Mouse (Mus musculus) layer of hippocampus, adult 9-10 months (tissue): ENCODE results near the gene Vav3.

Experiments
- DNase-seq: peaks from one replicate; pipeline ENCODE4 v3.0.0; 2022; ENCODE audit warnings: low spot score

The Vav3 gene

DNA sequence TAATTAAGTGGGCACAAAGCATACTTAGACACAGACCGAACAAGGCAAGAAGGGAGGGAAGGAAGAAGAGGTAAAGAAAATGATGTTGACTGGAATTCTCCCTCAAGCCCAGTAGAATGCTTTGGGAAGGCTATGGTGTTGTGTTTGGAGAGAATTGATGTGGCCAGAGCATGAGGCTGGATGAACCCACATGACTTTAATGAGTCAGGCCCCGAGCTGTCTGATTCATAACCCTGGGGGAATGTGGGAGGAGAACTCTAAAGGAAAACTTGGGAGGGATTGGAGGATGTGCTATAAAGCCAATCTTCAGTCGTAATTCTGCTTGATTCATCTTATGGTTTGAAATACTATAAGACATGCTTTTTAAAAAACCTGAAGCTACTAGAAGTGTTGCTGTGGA, 175.0 kb downstream of the Vav3 start:
- DNase-seq, result no peak

DNA sequence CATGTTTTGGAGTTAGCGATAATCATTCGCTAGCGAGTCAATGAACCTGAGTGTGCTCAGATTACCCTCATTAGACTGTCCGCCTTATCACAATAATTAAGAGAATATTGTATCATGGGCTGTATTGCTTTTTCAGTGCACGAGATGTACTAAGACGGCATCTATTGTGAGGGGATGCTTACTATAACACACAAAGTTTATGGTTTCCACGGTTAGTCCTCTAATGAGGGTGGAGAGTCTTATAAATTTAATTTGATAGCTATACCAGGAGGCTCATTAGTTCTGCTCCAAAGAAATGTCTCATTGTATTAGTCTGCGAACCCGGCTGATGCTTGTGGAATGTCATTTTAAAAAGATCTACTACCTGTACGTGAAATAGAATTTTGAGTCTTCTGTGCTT, 175.9 kb downstream of the Vav3 start:
- no peak for DNase-seq

DNA sequence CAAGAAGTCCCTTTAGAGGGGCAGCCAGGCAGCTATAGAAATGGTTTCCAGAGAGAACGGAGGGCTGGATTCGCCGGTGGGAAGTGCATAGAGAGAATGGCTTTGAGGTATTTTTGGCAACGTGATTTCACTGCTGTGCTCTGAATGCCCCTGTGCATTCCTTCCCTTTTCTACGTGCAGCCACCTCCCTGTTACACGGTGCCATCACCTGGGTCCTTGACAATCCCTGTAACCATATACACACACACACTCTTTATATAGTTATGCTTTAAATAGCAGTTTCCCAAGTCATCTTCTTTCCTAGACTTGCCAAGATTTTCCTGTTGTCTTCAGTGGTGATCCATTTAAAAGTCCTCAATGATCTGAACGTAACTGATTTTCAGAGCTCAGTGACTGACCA, 181.7 kb downstream of the Vav3 start:
- DNase-seq, result no peak

DNA sequence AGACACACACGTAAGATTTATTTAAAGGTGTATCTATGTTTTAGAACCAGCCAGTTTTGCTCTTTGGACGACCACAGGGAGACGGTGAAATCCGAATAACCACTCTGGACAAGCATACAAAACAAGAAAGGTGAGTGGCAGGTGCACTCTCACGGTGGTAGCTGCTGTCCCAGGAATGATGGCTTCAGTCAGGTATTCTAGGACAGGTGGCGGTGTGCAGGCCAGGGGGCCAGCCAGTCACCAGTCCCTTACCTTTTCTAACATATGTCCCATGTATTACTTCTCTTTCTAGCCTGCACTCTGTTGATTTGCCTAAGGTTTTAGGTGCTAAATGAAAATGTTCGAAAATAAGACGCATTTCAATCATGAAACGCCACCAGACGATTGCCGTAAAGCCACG, 185.4 kb downstream of the Vav3 start:
- no peak for DNase-seq

DNA sequence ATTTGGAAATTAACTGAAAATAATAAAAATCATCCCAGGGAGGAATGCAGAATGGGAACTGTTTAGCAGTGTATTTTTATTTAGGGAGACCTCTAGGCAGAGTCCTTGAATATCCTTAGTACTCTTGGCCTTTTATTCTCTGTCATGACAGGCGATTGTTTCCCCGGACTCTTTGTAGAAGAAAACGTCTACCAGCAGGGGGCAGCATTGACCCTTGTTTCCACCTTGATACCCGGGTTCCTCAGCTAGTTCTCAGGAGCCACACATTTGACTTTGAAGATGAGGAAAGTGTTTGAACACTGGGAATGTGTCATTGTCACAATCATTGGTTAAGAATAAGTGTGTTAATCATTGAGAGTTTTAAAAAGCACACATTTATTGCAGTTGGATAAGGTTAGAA, 185.8 kb downstream of the Vav3 start:
- peak; percentile 80 for DNase-seq

DNA sequence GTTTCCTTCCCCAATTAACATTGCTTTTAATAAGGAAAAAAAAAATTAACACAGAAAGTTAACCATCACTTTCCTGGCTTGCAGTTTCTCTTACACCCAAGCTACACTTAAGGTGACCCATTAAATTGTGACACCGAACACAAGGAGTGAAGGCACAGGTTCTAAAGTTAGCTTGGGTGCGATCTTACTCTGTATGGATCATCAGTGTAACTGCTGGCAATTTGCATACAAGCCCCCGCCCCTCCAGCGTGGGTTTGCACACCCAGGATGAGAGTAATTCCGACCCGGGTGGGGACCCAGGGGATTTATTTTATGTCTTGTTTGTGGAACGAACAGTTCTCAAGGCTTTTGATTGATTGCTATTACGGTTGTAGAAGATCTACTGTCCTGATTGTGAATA, 186.2 kb downstream of the Vav3 start:
- no peak for DNase-seq

DNA sequence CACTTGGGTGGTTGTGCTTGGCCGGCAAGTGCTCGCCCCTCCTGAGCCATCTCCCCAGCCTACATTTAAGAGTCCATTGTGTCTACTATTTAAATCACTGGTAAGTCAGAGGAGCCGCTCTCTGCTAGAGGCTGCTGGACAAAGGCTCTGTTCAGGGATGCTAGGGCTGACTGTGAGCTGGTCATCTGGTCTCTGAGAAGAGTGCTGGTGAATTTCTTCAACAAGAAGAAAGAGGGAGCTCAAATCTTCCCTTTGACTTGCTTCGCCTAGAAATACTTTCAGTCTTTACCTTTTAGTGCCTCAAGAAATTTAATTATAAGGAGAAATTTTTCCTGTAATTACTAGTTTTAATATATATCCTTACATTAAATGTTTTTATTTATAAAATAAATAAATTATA, 188.2 kb downstream of the Vav3 start:
- no peak for DNase-seq

DNA sequence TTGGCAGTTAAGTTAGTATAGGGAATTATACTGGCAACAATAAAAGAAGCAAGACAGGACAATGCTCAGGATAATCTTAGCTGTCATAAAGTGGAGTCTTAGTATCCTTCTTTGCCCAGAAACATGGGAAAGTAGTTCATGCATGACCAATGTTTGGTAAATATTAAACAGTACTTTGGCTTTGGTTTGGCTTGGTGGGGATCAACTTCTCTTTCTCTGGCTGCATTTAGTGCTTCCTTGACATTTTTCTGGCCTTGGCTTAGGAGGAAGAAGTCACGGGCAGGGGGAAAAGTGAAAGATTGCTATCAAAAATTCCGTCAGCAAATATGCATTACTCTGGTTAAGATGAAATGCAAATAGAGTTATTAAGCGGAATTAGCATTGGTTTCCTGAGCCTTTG, 197.2 kb downstream of the Vav3 start:
- no peak for DNase-seq

DNA sequence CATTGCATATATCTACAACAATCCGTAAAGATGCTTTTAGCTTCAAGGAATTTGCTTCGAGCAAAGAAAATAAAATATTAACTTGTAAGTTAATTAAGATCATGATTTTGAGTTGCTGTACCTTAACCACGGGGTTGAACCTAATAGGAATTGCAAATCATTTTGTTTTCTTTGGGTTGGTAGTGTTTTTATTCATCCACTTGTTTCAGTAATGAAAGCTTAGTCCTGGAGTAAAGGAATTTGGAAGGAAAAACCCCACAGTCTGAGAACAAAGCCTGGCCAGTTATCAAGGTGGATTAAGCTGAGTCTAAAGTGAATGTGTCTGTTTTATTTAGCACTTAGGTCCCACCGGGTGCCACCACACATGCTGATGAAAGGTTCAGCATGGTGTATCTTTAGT, 199.6 kb downstream of the Vav3 start:
- DNase-seq, result no peak

DNA sequence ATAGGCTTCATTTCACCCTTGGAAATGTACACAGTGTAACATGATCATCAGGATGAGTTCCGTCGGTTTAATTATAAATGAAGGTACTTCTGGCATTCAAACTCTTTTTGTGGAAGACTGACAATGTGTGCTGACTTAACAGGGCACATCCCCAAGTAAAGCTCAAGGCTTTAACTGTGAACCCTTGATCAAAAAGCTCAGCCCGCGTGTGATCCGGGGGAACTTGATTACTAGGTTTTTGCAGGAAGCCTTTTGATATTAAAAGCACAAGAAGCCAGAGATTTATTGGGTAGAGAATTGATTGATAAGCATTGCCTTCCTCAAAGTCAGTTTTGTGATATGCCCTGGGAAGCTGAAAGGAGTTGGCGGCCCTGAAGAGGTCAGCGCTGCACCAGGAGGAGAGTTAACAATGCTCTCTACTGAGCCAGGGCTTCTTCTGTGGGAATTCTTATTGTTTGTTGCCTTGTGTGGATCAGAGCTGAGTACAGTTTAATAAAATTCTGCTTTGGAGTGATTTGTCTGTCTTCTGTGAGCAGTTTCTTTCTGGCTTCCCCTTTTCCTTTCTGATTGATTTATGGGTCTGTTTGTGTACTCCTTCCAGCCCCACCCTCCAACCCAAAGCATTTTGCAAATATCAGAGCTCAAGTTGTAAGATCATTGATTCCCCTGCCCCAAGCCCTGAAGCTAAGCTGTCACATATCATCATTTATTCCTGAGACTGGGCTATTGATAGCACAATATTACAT, 204.2 kb downstream of the Vav3 start:
- DNase-seq, result no peak

DNA sequence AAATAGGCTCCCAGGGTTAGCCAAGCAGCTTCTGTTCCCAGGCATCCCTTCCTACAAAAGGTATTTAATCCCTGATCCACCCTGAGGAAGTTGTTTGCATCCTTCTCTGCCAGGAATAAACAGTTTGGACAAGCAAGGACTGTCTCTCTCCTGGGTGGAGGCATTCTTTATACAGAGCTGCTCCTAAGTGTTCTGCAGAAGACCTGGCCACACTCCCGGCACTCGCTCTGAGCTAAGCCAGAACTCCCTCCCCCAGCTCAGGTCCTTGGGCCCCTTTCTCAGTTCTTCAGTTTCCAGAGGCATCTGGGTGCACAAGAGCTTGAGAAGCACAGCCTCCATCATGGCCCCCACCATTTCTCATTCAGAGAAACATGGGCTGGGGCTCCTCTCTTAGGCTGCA, 216.9 kb downstream of the Vav3 start:
- DNase-seq, result no peak

DNA sequence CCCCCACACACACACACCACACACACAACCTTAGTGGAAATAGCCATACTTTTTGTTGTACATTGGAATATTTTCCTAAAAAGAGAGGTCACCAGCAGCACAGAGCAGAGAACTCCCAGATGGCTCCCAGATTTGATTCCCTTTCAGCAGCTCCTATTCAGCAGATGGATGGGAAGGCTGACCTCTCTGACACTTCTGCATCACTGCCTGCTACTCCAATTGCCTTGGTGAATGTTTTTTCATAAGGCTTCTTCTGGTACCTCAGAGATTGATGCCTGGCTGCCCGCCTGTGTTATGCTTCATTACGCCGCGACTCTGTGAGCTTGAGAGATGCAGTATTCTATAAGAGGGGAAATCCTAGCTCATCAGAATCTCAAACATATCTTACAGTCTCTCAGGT, 220.8 kb downstream of the Vav3 start:
- no peak for DNase-seq

DNA sequence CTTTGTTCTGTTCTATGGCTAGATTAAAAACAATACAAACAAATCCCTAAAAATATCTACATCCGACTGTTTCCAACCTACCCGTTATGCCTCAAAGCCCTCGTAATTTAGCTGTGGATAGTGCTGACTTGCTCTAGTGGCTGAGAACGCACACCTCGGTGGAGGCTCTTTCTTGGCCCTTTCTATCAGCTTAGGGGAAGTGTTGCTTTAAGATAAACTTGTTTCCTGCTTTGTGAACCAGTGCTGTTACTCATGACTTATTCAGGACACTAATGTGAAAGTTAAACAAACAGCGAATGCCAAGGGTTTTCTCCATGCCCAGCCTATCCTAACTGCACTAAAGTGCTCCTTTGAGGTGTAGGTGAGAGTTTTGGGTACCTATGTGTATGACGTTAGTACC, 221.3 kb downstream of the Vav3 start:
- no peak for DNase-seq

DNA sequence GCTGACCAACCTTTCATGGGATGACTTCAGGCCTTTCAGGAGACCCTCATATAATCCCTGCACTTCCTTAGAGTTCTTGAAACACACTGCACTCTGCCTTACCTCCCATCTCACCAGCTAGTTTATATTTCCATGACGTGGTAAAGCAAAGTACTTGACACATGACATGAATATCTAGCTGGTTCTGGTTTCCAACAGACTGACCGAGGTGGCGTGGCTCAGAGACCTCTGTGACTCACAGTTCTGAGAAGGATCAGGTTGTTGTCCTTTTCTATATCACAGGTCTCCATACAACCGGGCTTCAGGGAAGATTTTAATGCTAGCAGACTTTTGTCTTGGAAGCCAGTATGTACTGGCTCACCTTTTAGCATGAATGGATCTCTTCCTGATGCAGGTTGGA, 221.8 kb downstream of the Vav3 start:
- DNase-seq, result no peak

DNA sequence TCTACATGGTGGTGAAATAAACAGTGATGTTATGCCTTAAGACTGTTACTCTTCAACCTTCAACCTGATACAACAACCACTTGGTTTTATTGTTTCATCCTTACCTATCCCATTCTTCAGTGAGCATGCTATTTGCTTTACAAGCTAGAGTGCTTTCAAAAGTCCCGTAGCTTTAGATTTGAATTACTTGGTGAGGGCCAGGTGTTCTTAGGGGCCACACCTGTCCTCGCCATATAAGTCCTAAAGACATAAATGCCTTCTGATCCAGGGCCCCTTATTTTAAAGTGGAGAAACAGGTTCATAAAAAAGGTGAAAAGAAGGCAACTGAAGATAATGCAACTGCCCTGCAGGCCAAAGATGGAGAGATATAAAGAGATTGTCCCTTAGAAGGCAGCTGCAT, 224.0 kb downstream of the Vav3 start:
- no peak for DNase-seq

DNA sequence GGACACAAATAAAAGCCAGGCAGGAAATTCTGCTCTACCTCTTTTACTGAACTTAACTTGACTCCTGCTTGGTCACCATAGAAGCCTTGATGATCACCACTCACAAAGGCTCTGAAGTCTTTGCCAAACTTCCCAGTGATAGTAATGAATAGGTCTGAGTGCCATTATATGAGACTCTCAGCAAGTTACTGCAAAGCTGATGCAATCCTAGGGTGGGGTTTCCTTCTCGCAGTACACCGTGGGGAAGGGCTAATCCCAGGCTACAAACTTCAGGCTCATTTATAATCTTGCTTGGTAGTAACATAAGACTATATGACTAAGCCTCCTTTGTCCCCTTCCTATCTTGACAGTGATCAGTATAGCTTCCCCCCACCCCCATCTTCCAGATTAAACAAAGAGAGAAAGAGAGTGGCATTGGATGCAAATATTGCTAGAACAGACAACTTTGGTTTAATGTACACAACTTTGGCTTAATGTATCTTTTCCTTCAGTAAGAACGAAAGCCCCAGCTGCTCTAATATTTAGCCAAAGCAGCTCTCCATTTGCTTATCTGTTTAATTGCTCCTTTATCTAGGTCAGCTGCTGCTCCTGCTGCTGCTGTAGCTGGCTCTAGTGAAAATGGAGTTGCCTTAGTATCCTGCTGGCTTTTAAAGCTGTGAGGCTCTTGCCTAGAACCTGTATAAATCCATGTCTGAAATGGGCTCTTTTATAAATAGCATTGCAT, 228.3 kb downstream of the Vav3 start:
- DNase-seq, result no peak

DNA sequence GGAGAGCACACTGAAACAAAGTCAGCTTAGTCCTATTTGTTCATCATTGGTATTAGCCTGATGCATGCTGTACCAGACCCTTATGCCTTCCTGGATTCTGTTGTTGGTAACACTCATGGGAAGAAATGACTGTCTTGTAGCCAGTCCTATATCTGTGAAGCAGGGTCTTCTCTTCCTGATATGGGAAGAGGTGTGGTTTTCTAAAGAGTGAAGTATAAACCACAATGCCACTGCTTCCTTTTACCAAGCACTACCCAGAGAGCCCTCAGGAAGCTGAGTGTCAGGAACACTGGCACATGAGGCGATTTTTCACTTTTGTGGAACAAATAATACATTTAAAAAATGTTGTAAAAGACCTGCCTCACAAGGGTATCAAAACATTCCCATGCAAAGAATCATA, 231.0 kb downstream of the Vav3 start:
- no peak for DNase-seq

DNA sequence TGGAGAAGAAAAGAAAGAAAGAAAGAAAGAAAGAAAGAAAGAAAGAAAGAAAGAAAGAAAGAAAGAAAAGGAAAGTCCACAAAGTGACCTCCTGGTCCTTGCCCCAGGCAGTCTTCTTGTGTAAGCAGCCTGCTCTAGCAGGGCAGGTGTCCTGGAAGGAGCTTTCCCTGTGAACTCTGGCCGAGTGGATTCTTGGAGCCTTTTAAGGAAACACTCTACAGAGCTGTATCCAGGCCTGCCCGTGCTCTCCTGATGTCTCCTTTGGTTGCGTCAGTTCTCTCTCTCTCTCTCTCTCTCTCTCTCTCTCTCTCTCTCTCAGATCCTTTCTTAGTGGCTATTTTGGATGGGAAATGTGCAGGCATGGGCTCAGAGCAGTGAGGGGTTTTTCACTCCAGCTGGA, 232.4 kb downstream of the Vav3 start:
- DNase-seq, result no peak

DNA sequence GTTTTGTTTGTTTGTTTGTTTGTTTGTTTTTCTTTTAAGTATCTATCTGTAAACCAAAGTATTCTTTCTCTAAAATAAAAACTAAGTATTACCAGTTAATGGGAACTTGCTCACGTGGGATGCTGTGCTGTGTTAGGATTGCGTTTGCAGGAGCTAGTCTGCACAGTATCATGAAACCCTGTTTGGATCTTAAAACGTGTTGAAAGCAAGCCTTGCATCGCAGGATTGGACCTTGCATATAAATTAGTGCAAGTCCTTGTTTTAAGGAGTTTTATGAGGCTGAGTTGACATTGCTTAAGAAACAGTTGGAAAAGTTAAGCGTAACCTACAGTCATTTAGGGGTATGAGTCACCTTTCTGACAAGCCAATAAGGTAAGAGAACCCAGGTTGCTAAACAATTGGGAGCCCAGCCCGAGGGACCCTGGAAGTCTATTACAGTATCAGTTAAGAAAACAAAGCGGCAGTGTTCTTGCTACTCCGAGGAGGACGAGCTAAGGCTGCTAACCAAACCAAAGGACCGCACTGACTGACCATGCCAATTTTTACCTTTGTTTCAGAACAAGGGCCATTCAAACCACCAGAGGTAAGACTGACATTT, 233.2 kb downstream of the Vav3 start:
- no peak for DNase-seq

DNA sequence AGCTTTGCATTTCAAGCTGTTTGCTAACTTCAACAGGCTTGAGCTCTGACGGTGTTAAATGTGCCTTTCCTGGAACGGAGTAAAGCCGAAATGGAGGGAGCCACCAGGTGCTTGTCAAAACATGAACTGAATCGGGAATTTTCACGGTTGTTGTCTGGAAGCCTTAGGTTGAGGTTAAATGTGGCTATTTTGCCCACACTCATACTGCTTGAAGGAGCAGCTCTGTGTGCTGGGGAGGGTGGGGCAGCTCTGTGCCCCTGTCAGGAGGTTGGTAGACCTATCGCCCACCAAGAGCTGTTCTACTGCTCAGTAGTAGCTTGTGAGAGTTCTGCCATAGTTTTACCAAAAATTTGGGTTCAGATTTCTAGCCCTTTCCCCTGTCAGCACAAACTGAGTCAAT, 233.7 kb downstream of the Vav3 start:
- no peak for DNase-seq

DNA sequence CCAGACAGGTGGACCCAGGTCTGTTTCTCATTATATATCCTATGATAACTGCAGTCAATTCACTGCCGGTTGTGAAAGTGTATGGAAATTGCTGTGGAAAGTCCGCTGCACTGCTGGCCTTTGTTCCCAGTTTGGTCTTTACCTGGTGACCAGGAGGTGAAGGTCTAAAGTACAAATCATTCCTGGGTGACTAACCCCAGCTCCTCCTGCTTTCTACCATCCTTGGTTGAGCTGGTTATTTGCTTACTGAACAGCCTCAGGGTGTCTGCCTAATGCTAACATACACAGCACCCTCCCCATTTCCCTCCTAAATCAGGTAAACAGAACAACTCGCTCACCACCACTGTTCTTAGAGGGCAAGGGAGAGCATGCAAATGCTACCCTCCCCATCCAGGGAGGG, 237.9 kb downstream of the Vav3 start:
- DNase-seq, result no peak

DNA sequence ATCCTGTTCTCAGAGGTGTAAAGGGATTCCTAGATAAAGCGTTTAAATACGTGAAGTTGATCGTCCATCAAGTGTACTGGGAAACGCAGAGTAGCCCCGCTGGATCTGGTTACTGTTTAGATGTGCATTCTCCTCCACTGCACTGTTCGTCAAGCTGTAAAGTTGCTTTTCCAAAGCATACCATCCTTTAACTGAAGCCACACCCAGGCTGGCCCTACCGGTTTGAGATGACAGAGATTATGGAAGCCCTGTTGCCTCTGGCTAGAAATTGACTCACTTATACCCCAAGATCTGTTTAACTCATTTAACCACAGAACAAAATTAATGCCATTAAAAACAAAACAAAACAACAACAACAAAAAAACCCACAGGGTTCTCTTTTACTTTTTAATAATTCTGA, 238.5 kb downstream of the Vav3 start:
- DNase-seq, result no peak

DNA sequence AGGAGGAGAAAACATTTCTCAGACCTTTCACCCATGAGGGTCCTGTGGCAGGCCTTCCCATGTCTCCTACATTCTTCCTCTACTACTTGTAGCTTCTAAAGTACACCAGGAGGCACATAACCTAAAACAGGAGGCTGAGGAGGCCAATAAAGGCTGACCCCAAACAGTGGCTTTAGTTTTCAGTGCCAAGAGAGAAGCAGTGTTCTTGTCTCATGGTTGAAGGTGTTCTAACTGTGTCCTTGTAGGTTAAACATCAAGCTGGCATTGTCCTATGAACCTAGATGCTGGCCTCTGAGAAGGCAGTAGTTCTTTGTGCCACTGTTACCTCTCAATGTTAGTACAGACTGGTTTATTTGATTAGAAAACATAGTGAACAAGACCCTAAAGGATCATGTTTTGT, 245.5 kb downstream of the Vav3 start:
- DNase-seq, result no peak

DNA sequence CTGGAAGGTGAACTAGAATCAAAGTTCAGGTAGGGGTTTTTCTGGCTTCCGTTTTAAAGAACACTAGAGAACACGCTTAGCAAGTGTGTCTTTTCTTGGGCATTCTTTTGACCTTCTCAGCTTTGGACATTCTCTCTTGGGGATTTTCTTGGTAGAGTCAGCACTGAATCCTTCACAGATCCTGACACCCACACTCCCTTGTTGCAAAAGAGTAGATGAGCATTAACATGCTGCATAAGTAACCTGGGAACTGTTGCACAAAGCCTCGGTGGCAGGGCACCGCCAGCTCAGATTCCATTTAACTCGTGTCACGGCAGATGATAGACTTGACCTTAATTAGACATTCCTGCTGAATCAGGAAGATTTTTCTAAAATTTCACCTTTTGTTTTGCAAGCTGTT, 252.5 kb downstream of the Vav3 start:
- no peak for DNase-seq
